Comparison of ENCODE assay signal across 8 mouse cellular contexts in the genomic region with DNA sequence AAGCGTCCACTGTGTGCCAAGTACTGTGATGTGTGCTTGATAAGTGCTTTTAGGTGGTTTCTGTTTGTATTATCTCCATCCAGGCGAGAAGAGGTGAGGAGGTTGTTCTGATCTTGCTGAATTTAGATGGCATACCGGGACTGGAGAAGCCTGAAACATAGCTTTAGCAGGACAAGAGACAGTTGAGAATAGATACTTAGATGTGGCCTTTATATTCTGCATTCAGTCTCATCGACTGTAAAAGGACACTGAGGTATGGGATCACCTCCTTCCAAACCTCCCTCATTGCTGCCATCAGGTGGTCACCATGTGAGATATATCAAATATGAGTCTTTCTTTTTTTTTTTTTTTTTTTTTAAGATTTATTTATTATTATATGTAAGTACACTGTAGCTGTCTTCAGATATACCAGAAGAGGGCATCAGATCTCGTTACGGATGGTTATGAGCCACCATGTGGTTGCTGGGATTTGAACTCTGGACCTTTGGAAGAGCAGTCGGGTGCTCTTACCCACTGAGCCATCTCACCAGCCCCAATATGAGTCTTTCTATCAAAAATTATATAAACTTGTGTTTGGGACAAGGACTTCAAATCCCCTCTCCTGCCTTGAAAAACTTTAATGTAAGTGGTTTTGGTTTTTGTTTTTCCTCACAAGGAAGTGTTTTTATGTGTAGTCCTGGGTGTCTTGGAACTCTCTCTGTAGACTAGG. TPM values are rescaled to one million over a fixed set of nuclear protein-coding genes. Genes with fewer than 3 reads are reported as not detected.
DNase-seq lines count a peak whose midpoint lies in the region; ATAC-seq and TF ChIP-seq lines count a peak whose summit lies in the region.
"Not testable (repeated sequence)": the region's sequence is repeated elsewhere in the genome, so short reads cannot be mapped to it uniquely, and the experiment has no call there.

No protein-coding gene starts in this region.

- peak; percentile 28 for TF ChIP-seq RAD21 in CH12.LX (IDR thresholded peaks at IDR 0.05; ENCODE audit: low read depth, low read length)

- 24% methylated on average over 6 of the region's 7 CpGs for WGBS in embryonic facial prominence, embryonic 15.5 days
- WGBS in heart, embryonic 15.5 days = 20% methylated on average over 5 of the region's 7 CpGs
- 22% methylated on average over 5 of the region's 7 CpGs for WGBS in kidney, embryonic 16.5 days
- 14% methylated on average over 5 of the region's 7 CpGs for WGBS in liver, embryonic 16.5 days (ENCODE audit: insufficient replicate concordance)
- WGBS in midbrain, postnatal 0 days = 24% methylated on average over 5 of the region's 7 CpGs
- WGBS in stomach, embryonic 16.5 days = 18% methylated on average over 5 of the region's 7 CpGs

- H3K4me3 ChIP-seq in CH12.LX (replicated peaks in 1 of 3; ENCODE audit: low read depth in 2 of 3, low read length in 2 of 3, poor library complexity in 1 of 3) = peak overlapping the region; percentile 54 to 97 (median 59)
- H3K4me3 ChIP-seq in embryonic facial prominence, embryonic 15.5 days (replicated peaks) = peak overlapping the region; percentile 87
- H3K4me3 ChIP-seq in heart, embryonic 15.5 days = peak overlapping the region; percentile 100
- peak overlapping the region; percentile 100 for H3K4me3 ChIP-seq in kidney, embryonic 16.5 days (ENCODE audit: low read length)
- peak overlapping the region; percentile 66 for H3K4me3 ChIP-seq in liver, embryonic 16.5 days (ENCODE audit: low read depth, low read length)
- peak overlapping the region; percentile 84 for H3K4me3 ChIP-seq in midbrain, postnatal 0 days (ENCODE audit: low read depth, low read length)
- peak overlapping the region; percentile 97 for H3K4me3 ChIP-seq in stomach, embryonic 16.5 days (replicated peaks; ENCODE audit: low read length)

- dilution Hi-C loops in CH12.LX (cut with MboI; ENCODE audit: extremely low pct_ligation_motif_present, extremely low pct_unique_long_range_greater_than_20kb, low sequenced_read_pairs) = not testable (repeated sequence)

- TF ChIP-seq CTCF in CH12.LX (conservative IDR thresholded peaks at IDR 0.05 in 1 of 2, IDR thresholded peaks at IDR 0.05 in 1 of 2; ENCODE audit: low read depth in 2 of 2, low read length in 2 of 2) = peak in 1 of 2 experiments; percentile 50; a peak in 1 of 4 replicates
- peak; percentile 62 for TF ChIP-seq CTCF in midbrain, postnatal 0 days (IDR thresholded peaks at IDR 0.05)

- not testable (repeated sequence) for H3K27me3 ChIP-seq in CH12.LX (replicated peaks); embryonic facial prominence, embryonic 15.5 days; heart, embryonic 15.5 days; kidney, embryonic 16.5 days (ENCODE audit: insufficient read depth, low read length); liver, embryonic 16.5 days (ENCODE audit: control insufficient read depth, insufficient read depth, low read depth, low read length); midbrain, postnatal 0 days (ENCODE audit: insufficient read depth, low read length); stomach, embryonic 16.5 days (ENCODE audit: control insufficient read depth, insufficient read depth, low read length)

- H3K36me3 ChIP-seq in CH12.LX (replicated peaks in 1 of 2; ENCODE audit: control insufficient read depth in 1 of 2, insufficient read depth in 1 of 2, low read length in 1 of 2) = peaks cover 19 to 28% of the 10 kb centered on the region in 2 experiments
- H3K36me3 ChIP-seq in embryonic facial prominence, embryonic 15.5 days = peaks cover 13% of the 10 kb centered on the region
- peaks cover 22% of the 10 kb centered on the region for H3K36me3 ChIP-seq in heart, embryonic 15.5 days
- peaks cover 19% of the 10 kb centered on the region for H3K36me3 ChIP-seq in kidney, embryonic 16.5 days (ENCODE audit: insufficient read depth, low read length)
- H3K36me3 ChIP-seq in liver, embryonic 16.5 days (ENCODE audit: control insufficient read depth, insufficient read depth) = peaks cover 12% of the 10 kb centered on the region
- not testable (repeated sequence) for H3K36me3 ChIP-seq in midbrain, postnatal 0 days (ENCODE audit: insufficient read depth, low read length)
- peaks cover 17% of the 10 kb centered on the region for H3K36me3 ChIP-seq in stomach, embryonic 16.5 days (ENCODE audit: control insufficient read depth, insufficient read depth, low read length)

- not testable (repeated sequence) for H3K79me2 ChIP-seq in CH12.LX (replicated peaks; ENCODE audit: control insufficient read depth, extremely low read depth, insufficient read depth, poor library complexity, severe bottlenecking)

- H3K9me3 ChIP-seq in CH12.LX (replicated peaks; ENCODE audit: low read length); embryonic facial prominence, embryonic 15.5 days (replicated peaks); heart, embryonic 15.5 days (replicated peaks); kidney, embryonic 16.5 days (ENCODE audit: low read length); liver, embryonic 16.5 days (replicated peaks; ENCODE audit: control insufficient read depth, low read length); midbrain, postnatal 0 days (ENCODE audit: low read length); stomach, embryonic 16.5 days (replicated peaks; ENCODE audit: control insufficient read depth, low read length): not testable (repeated sequence)

- DNase-seq in CH12.LX (ENCODE audit: extremely low read depth) = peak; percentile 65
- peak; percentile 51 for DNase-seq in c-Kit-positive CD71-positive TER-119-negative erythroid progenitor cells, embryonic 14.5 days (ENCODE audit: low read depth)
- peak; percentile 62 for DNase-seq in midbrain, postnatal 0 days (ENCODE audit: low spot score)

- not testable (repeated sequence) for TF ChIP-seq EP300 in CH12.LX (IDR thresholded peaks at IDR 0.05; ENCODE audit: low read length)

- peak overlapping the region; percentile 11 for H3K9ac ChIP-seq in CH12.LX (ENCODE audit: insufficient read depth, low read depth)
- H3K9ac ChIP-seq in embryonic facial prominence, embryonic 15.5 days = peak overlapping the region; percentile 33; the same call in 1 of the 2 replicates
- peak overlapping the region; percentile 44 for H3K9ac ChIP-seq in heart, embryonic 15.5 days
- H3K9ac ChIP-seq in kidney, embryonic 16.5 days (replicated peaks; ENCODE audit: low read length) = peak overlapping the region; percentile 69
- H3K9ac ChIP-seq in liver, embryonic 16.5 days (ENCODE audit: low read depth, low read length) = peak overlapping the region; percentile 51
- peak overlapping the region; percentile 55 for H3K9ac ChIP-seq in midbrain, postnatal 0 days (replicated peaks; ENCODE audit: low read length, poor library complexity, severe bottlenecking)
- peak overlapping the region; percentile 75 for H3K9ac ChIP-seq in stomach, embryonic 16.5 days (ENCODE audit: low read length)

- not testable (repeated sequence) for ATAC-seq in embryonic facial prominence, embryonic 15.5 days (ENCODE audit: insufficient number of reproducible peaks, low FRiP score, low TSS enrichment, low read depth); heart, embryonic 15.5 days (replicated peaks; ENCODE audit: insufficient number of reproducible peaks, insufficient read depth, low FRiP score, low read depth); kidney, embryonic 16.5 days (ENCODE audit: low FRiP score, low TSS enrichment); liver, embryonic 16.5 days (ENCODE audit: low read depth); stomach, embryonic 16.5 days (ENCODE audit: insufficient read depth, low FRiP score)
- peak; percentile 35; the same call in 1 of the 2 replicates for ATAC-seq in midbrain, postnatal 0 days (ENCODE audit: low FRiP score)

- peak overlapping the region; percentile 79 for H3K4me2 ChIP-seq in CH12.LX (ENCODE audit: insufficient read depth, low read depth, poor library complexity, severe bottlenecking)
- H3K4me2 ChIP-seq in embryonic facial prominence, embryonic 15.5 days (replicated peaks) = peak overlapping the region; percentile 87
- peak overlapping the region; percentile 71 for H3K4me2 ChIP-seq in heart, embryonic 15.5 days
- H3K4me2 ChIP-seq in kidney, embryonic 16.5 days (replicated peaks; ENCODE audit: low read depth, low read length) = peak overlapping the region; percentile 95
- peak overlapping the region; percentile 96 for H3K4me2 ChIP-seq in liver, embryonic 16.5 days (ENCODE audit: low read depth, low read length)
- H3K4me2 ChIP-seq in midbrain, postnatal 0 days (ENCODE audit: low read depth, low read length, poor library complexity, severe bottlenecking) = peak overlapping the region; percentile 78
- peak overlapping the region; percentile 90 for H3K4me2 ChIP-seq in stomach, embryonic 16.5 days (ENCODE audit: low read depth, low read length)

- H3K4me1 ChIP-seq in CH12.LX (ENCODE audit: control insufficient read depth in 1 of 2, insufficient read depth in 2 of 2) = peaks cover 17 to 35% of the 10 kb centered on the region in 2 experiments
- not testable (repeated sequence) for H3K4me1 ChIP-seq in embryonic facial prominence, embryonic 15.5 days; midbrain, postnatal 0 days (ENCODE audit: insufficient read depth, low read length)
- H3K4me1 ChIP-seq in heart, embryonic 15.5 days (replicated peaks) = peaks cover 13% of the 10 kb centered on the region
- H3K4me1 ChIP-seq in kidney, embryonic 16.5 days (ENCODE audit: insufficient read depth, low read length) = peaks cover 12% of the 10 kb centered on the region
- peaks cover 10% of the 10 kb centered on the region for H3K4me1 ChIP-seq in liver, embryonic 16.5 days (ENCODE audit: control insufficient read depth, low read depth, low read length)
- peaks cover 11% of the 10 kb centered on the region for H3K4me1 ChIP-seq in stomach, embryonic 16.5 days (ENCODE audit: control insufficient read depth, insufficient read depth, low read length)

- in situ Hi-C loops in CH12.LX (cut with MboI; ENCODE audit: low pct_ligation_motif_present, low pct_unique_long_range_greater_than_20kb, low sequenced_read_pairs) = loop anchor here (10.0 kb wide), 2 partner anchors 179 to 359 kb away; partner anchors contain the start of genes Dnase1l3 and Flnb

- not testable (repeated sequence) for TF ChIP-seq POLR2A in CH12.LX (IDR thresholded peaks at IDR 0.05; ENCODE audit: low read depth, low read length)

- peak overlapping the region; percentile 59 for H3K27ac ChIP-seq in CH12.LX (ENCODE audit: insufficient read depth, low read depth)
- H3K27ac ChIP-seq in embryonic facial prominence, embryonic 15.5 days (replicated peaks) = peak overlapping the region; percentile 77
- H3K27ac ChIP-seq in heart, embryonic 15.5 days = peak overlapping the region; percentile 89
- peak overlapping the region; percentile 85 for H3K27ac ChIP-seq in kidney, embryonic 16.5 days (ENCODE audit: low read length)
- H3K27ac ChIP-seq in liver, embryonic 16.5 days (ENCODE audit: low read length) = peak overlapping the region; percentile 88
- H3K27ac ChIP-seq in midbrain, postnatal 0 days (ENCODE audit: low read depth, low read length) = peak overlapping the region; percentile 87
- peak overlapping the region; percentile 85 for H3K27ac ChIP-seq in stomach, embryonic 16.5 days (ENCODE audit: low read length)

RNA-seq across cellular contexts. Expression of gene Pdhb, which starts 0.9 kb away (rescaled TPM):
- total RNA-seq in CH12.LX (2012; rRNA removed) (100 and 108 TPM in 2 replicates), CH12.LX (2014; rRNA removed) (205 and 223 TPM in 2 replicates)
- polyA plus RNA-seq in CH12.LX (2012; ENCODE audit: insufficient read length, low read depth) = 122 and 132 TPM in 2 replicates
- polyA plus RNA-seq in embryonic facial prominence, embryonic 15.5 days (2015; fragmentation: Nextera tagmentation; extraction: Ambion mirVana) = 184 and 195 TPM in 2 replicates
- polyA plus RNA-seq in heart, embryonic 15.5 days (2015; fragmentation: Nextera tagmentation; extraction: Ambion mirVana) = 520 and 606 TPM in 2 replicates
- 267 and 278 TPM in 2 replicates for polyA plus RNA-seq in kidney, embryonic 16.5 days (2015; fragmentation: Nextera tagmentation; extraction: Ambion mirVana)
- 103 and 107 TPM in 2 replicates for polyA plus RNA-seq in liver, embryonic 16.5 days (2015; fragmentation: Nextera tagmentation; extraction: Ambion mirVana)
- 153 and 192 TPM in 2 replicates for total RNA-seq in midbrain, postnatal 0 days (2014; rRNA removed)
- 256 and 264 TPM in 2 replicates for polyA plus RNA-seq in midbrain, postnatal 0 days (2015; fragmentation: Nextera tagmentation; extraction: Ambion mirVana)
- polyA plus RNA-seq in stomach, embryonic 16.5 days (2015; fragmentation: Nextera tagmentation; extraction: Ambion mirVana) = 178 and 191 TPM in 2 replicates

RNA-seq across cellular contexts. Expression of gene Kctd6, which starts 40.2 kb away (rescaled TPM):
- total RNA-seq in CH12.LX (2012; rRNA removed) = 1.7 and 2.9 TPM in 2 replicates
- total RNA-seq in CH12.LX (2014; rRNA removed) = 3.7 and 3.8 TPM in 2 replicates
- polyA plus RNA-seq in CH12.LX (2012; ENCODE audit: insufficient read length, low read depth) = 3.3 and 4.2 TPM in 2 replicates
- polyA plus RNA-seq in embryonic facial prominence, embryonic 15.5 days (2015; fragmentation: Nextera tagmentation; extraction: Ambion mirVana) = 12.6 and 14.8 TPM in 2 replicates
- 12.5 and 12.6 TPM in 2 replicates for polyA plus RNA-seq in heart, embryonic 15.5 days (2015; fragmentation: Nextera tagmentation; extraction: Ambion mirVana)
- polyA plus RNA-seq in kidney, embryonic 16.5 days (2015; fragmentation: Nextera tagmentation; extraction: Ambion mirVana) = 3.3 and 3.6 TPM in 2 replicates
- 1.2 TPM in 2 replicates for polyA plus RNA-seq in liver, embryonic 16.5 days (2015; fragmentation: Nextera tagmentation; extraction: Ambion mirVana)
- total RNA-seq in midbrain, postnatal 0 days (2014; rRNA removed) = 18.7 and 23.1 TPM in 2 replicates
- polyA plus RNA-seq in midbrain, postnatal 0 days (2015; fragmentation: Nextera tagmentation; extraction: Ambion mirVana) = 33.6 and 42.8 TPM in 2 replicates
- 2.0 and 3.0 TPM in 2 replicates for polyA plus RNA-seq in stomach, embryonic 16.5 days (2015; fragmentation: Nextera tagmentation; extraction: Ambion mirVana)

Comparison
In these comparisons a context has a peak if more than half of its experiments do, and no peak if none do; other contexts are left out.
1. H3K9ac ChIP-seq: peak in every context shown above with its lines; median percentile 75 in stomach, embryonic 16.5 days; 69 in kidney, embryonic 16.5 days; 55 in midbrain, postnatal 0 days; 51 in liver, embryonic 16.5 days; 44 in heart, embryonic 15.5 days; 33 in embryonic facial prominence, embryonic 15.5 days; 11 in CH12.LX.